Mouse (Mus musculus) midbrain, embryonic 13.5 days (tissue): ENCODE measurements around the gene Grk5. TPM values are rescaled to one million over a fixed set of nuclear protein-coding genes. Genes with fewer than 3 reads are reported as not detected.

Source experiments
- ATAC-seq: fragments of 200-750 bp; cut with Nextera tagmentation; 2 replicates; pipeline ENCODE4 v1.8.0; 2017; ENCODE audit warnings: mild to moderate bottlenecking, moderate TSS enrichment, moderate library complexity
- H3K27ac ChIP-seq: fragments of 300-500 bp; sonication (generic); 2 replicates; pipeline ENCODE4 v1.5.1; 2015; ENCODE audit warnings: inconsistent platforms, mild to moderate bottlenecking, moderate library complexity
- H3K27me3 ChIP-seq: fragments of 300-500 bp; sonication (generic); 2 replicates; pipeline ENCODE4 v1.6.1; 2015; ENCODE audit warnings: mild to moderate bottlenecking, inconsistent platforms
- H3K36me3 ChIP-seq: fragments of 300-500 bp; sonication (generic); 2 replicates; pipeline ENCODE4 v1.6.1; 2015; ENCODE audit warnings: mild to moderate bottlenecking, inconsistent platforms
- H3K4me1 ChIP-seq: fragments of 300-500 bp; sonication (generic); replicated peaks from 2 replicates; pipeline ENCODE4 v1.6.1; 2015; ENCODE audit warnings: inconsistent platforms
- H3K4me2 ChIP-seq: fragments of 300-500 bp; sonication (generic); replicated peaks from 2 replicates; pipeline ENCODE4 v1.6.1; 2015; ENCODE audit warnings: moderate library complexity, mild to moderate bottlenecking, inconsistent platforms
- H3K4me3 ChIP-seq: fragments of 300-500 bp; sonication (generic); replicated peaks from 2 replicates; pipeline ENCODE4 v1.5.1; 2015; ENCODE audit warnings: mild to moderate bottlenecking, inconsistent platforms
- H3K9ac ChIP-seq: fragments of 300-500 bp; sonication (generic); replicated peaks from 2 replicates; pipeline ENCODE4 v1.6.1; 2015; ENCODE audit warnings: mild to moderate bottlenecking, inconsistent platforms
- H3K9me3 ChIP-seq: fragments of 300-500 bp; sonication (generic); 2 replicates; pipeline ENCODE4 v1.6.1; 2016; ENCODE audit warnings: mild to moderate bottlenecking, inconsistent platforms
- WGBS: fragments of 180-500 bp; shearing (Covaris S2); methylation state at CpG from one replicate; pipeline ENCODE4 v1.1.7; 2015; 5-methylcytosine and 5-hydroxymethylcytosine counted together
- polyA plus RNA-seq: library from polyadenylated mRNA; unstranded; fragments of >200 nt; fragmentation: Nextera tagmentation; extraction: Ambion mirVana; gene quantifications from 2 replicates; pipeline ENCODE4 v1.2.1, GENCODE M21; 2015

The Grk5 gene
- polyA plus RNA-seq, 1 experiment from 2014 or later, result 2.7 TPM

DNA sequence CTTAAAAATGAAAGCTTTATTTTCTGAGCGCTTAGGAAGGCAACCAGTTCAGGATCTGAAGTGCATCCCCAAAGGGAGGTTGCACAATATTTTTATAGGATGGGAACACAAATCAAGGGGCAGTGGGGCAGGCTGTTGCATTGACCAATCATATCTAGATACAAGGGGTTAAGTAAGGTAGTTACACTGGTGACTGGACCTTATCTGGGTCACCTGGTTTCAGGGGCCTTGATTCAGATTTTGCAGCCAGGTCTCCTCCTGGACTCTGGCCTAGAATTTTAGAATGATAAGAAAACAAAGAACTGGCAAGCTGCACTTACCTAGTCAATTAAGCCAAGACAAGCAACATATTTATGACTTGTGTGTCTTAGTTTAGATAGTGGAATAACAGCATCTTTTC is 161.6 kb downstream of the Grk5 start:
- Histone ChIP-seq H3K9ac (no peak overlapping the region), H3K36me3 (no peaks in the 10 kb centered on the region), H3K4me2 (no peak overlapping the region), H3K4me3 (no peak overlapping the region), H3K4me1 (no peaks in the 10 kb centered on the region), H3K27ac (no peak overlapping the region), H3K9me3 (no peaks in the 10 kb centered on the region), H3K27me3 (no peaks in the 10 kb centered on the region)
- 95% methylated on average over 1 of the region's 1 CpGs for WGBS
- ATAC-seq, result no peak

- no peak for ATAC-seq
- H3K4me1 ChIP-seq, result 0 out of 2 replicates have a peak, but pooled peaks cover 2% of the 10 kb centered on the region
- H3K27ac ChIP-seq, result no peak overlapping the region
- H3K27me3 ChIP-seq, result no peaks in the 10 kb centered on the region
- no peak overlapping the region for H3K4me3 ChIP-seq
- H3K36me3 ChIP-seq, result no peaks in the 10 kb centered on the region
- no peak overlapping the region for H3K9ac ChIP-seq
- H3K4me2 ChIP-seq, result no peak overlapping the region
- H3K9me3 ChIP-seq, result no peaks in the 10 kb centered on the region
These were observed 162.5 kb downstream of the Grk5 start for GRCm38 (mm10) chr19:61052008-61052407.

DNA sequence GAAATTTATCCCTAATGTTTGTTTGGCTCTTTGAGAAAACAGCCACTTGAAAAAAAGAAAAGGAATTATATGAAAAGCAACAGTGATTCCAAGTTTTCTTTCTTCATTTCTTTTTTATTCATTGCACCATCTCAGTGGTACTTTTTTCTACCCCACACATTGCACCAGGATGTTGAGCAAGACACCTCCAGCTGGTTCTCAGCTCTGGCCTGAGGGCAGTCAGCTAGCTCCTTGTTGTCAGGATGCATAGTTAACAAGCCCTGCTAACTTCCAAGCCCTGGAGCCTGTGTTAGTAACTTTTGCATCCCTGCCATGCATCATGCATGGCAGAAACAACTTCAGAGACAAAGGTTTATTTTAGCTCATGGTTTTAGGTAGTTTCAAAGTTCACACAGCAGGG is 163.2 kb downstream of the Grk5 start:
- no peaks in the 10 kb centered on the region for H3K27me3 ChIP-seq
- H3K36me3 ChIP-seq, result no peaks in the 10 kb centered on the region
- 0 out of 2 replicates have a peak, but pooled peaks cover 4% of the 10 kb centered on the region for H3K4me1 ChIP-seq
- no peak overlapping the region for H3K4me3 ChIP-seq
- no peak overlapping the region for H3K4me2 ChIP-seq
- H3K9ac ChIP-seq, result no peak overlapping the region
- H3K9me3 ChIP-seq, result no peaks in the 10 kb centered on the region
- no peak overlapping the region for H3K27ac ChIP-seq
- no peak for ATAC-seq

DNA sequence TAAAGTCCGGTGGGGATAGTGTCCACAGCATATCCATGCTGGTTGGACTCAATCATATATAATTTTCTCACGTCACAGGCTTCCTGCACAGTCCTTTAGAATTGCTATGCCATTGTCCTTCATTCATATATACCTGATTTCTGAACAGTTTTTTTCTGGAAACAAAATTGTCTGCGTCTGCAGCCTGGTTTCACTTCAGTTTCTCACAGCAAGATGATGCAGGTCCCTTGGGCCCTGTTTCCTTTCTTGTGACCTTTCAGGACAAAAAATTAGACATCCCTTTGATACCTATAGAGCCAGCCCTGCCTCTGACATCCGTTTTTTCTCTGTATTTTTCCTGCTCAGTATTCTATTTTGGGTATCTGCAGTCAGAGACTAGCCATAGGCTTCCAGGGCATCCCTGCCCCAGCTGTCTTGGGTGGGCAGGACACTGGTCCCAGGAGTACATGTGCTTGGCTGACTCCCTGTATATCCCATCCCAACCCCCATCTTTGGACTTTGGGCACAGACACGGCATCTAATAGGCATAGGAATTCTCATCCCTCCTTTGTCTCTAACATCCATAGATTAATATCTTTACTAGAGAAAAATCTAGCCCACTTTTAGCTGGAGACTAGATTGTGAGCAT is 167.3 kb downstream of the Grk5 start:
- no peak overlapping the region for H3K4me2 ChIP-seq
- no peak overlapping the region for H3K27ac ChIP-seq
- WGBS, result 83% methylated on average over 5 of the region's 5 CpGs
- H3K27me3 ChIP-seq, result no peaks in the 10 kb centered on the region
- no peak overlapping the region for H3K9ac ChIP-seq
- 0 out of 2 replicates have a peak, but pooled peaks cover 4% of the 10 kb centered on the region for H3K4me1 ChIP-seq
- no peak overlapping the region for H3K4me3 ChIP-seq
- no peaks in the 10 kb centered on the region for H3K9me3 ChIP-seq
- ATAC-seq, result no peak
- no peaks in the 10 kb centered on the region for H3K36me3 ChIP-seq

- H3K4me2 ChIP-seq, result no peak overlapping the region
- 42% methylated on average over 3 of the region's 3 CpGs for whole genome bisulfite sequencing
These were observed 168.0 kb downstream of the Grk5 start for GRCm38 (mm10) chr19:61057581-61057980.

DNA sequence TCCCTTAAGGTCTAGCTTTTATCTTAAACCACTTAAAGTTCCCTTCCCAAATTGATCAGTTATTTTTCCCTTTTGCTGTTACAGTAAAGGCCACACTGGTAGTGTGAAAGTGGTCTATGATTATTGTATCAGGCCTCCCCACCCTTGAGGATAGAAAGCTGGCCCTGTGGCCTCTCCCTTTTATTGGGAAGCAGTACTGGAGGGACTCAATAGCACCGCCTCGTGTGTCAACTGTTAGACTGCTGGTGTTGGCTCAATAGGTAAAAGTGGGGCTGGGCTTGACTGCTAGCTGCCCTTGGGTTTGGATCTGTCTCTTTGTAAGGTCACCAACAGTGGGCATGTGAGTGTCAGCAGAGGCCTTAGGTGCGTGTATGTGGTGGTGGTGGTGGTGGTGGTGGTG is 174.8 kb downstream of the Grk5 start:
- Histone ChIP-seq H3K36me3 (no peaks in the 10 kb centered on the region), H3K27me3 (no peaks in the 10 kb centered on the region), H3K4me1 (no peaks in the 10 kb centered on the region), H3K9me3 (no peaks in the 10 kb centered on the region), H3K4me2 (no peak overlapping the region), H3K4me3 (no peak overlapping the region), H3K9ac (no peak overlapping the region), H3K27ac (no peak overlapping the region)
- ATAC-seq, result no peak
- WGBS, result 92% methylated on average over 3 of the region's 3 CpGs

More at GRCm38 (mm10) chr19:61057581-61057980, 168.0 kb downstream of the Grk5 start:
- H3K27ac ChIP-seq, result no peak overlapping the region
- 0 out of 2 replicates have a peak, but pooled peaks cover 4% of the 10 kb centered on the region for H3K4me1 ChIP-seq
- H3K4me3 ChIP-seq, result no peak overlapping the region
- H3K27me3 ChIP-seq, result no peaks in the 10 kb centered on the region
- ATAC-seq, result no peak
- H3K36me3 ChIP-seq, result no peaks in the 10 kb centered on the region
- no peaks in the 10 kb centered on the region for H3K9me3 ChIP-seq
- no peak overlapping the region for H3K9ac ChIP-seq

- 93% methylated on average over 1 of the region's 1 CpGs for WGBS
- H3K4me2 ChIP-seq, result no peak overlapping the region
These were observed 175.5 kb downstream of the Grk5 start for GRCm38 (mm10) chr19:61065011-61065410.

GRCm38 (mm10) chr19:61078622-61079021 is 189.1 kb downstream of the Grk5 start:
- Histone ChIP-seq H3K27me3 (no peaks in the 10 kb centered on the region), H3K4me3 (no peak overlapping the region), H3K9me3 (no peaks in the 10 kb centered on the region), H3K36me3 (peaks cover 21% of the 10 kb centered on the region; the same call in 1 of the 2 replicates), H3K9ac (no peak overlapping the region), H3K27ac (no peak overlapping the region), H3K4me1 (no peaks in the 10 kb centered on the region), H3K4me2 (no peak overlapping the region)
- 95% methylated on average over 3 of the region's 3 CpGs for WGBS
- no peak for ATAC-seq

More at GRCm38 (mm10) chr19:61065011-61065410, 175.5 kb downstream of the Grk5 start:
- Histone ChIP-seq H3K4me3 (no peak overlapping the region), H3K27ac (no peak overlapping the region), H3K4me1 (no peaks in the 10 kb centered on the region), H3K36me3 (no peaks in the 10 kb centered on the region), H3K9me3 (no peaks in the 10 kb centered on the region), H3K9ac (no peak overlapping the region), H3K27me3 (no peaks in the 10 kb centered on the region)
- no peak for ATAC-seq

- H3K27ac ChIP-seq, result no peak overlapping the region
- H3K9ac ChIP-seq, result no peak overlapping the region
- no peaks in the 10 kb centered on the region for H3K4me1 ChIP-seq
- no peak for ATAC-seq
- 92% methylated on average over 5 of the region's 5 CpGs for WGBS
- peaks cover 21% of the 10 kb centered on the region; the same call in 1 of the 2 replicates for H3K36me3 ChIP-seq
- H3K4me2 ChIP-seq, result no peak overlapping the region
- no peak overlapping the region for H3K4me3 ChIP-seq
- H3K27me3 ChIP-seq, result no peaks in the 10 kb centered on the region
- H3K9me3 ChIP-seq, result no peaks in the 10 kb centered on the region
These were observed 190.8 kb downstream of the Grk5 start for GRCm38 (mm10) chr19:61080251-61080749.

- H3K4me1 ChIP-seq, result no peaks in the 10 kb centered on the region
- H3K36me3 ChIP-seq, result peaks cover 16% of the 10 kb centered on the region; the same call in 1 of the 2 replicates
- H3K9ac ChIP-seq, result no peak overlapping the region
- no peaks in the 10 kb centered on the region for H3K27me3 ChIP-seq
- no peak overlapping the region for H3K27ac ChIP-seq
- no peak overlapping the region for H3K4me3 ChIP-seq
- no peaks in the 10 kb centered on the region for H3K9me3 ChIP-seq
- ATAC-seq, result no peak
- H3K4me2 ChIP-seq, result no peak overlapping the region
- 92% methylated on average over 8 of the region's 8 CpGs for WGBS
These were observed 193.5 kb downstream of the Grk5 start for GRCm38 (mm10) chr19:61083006-61083405.

DNA sequence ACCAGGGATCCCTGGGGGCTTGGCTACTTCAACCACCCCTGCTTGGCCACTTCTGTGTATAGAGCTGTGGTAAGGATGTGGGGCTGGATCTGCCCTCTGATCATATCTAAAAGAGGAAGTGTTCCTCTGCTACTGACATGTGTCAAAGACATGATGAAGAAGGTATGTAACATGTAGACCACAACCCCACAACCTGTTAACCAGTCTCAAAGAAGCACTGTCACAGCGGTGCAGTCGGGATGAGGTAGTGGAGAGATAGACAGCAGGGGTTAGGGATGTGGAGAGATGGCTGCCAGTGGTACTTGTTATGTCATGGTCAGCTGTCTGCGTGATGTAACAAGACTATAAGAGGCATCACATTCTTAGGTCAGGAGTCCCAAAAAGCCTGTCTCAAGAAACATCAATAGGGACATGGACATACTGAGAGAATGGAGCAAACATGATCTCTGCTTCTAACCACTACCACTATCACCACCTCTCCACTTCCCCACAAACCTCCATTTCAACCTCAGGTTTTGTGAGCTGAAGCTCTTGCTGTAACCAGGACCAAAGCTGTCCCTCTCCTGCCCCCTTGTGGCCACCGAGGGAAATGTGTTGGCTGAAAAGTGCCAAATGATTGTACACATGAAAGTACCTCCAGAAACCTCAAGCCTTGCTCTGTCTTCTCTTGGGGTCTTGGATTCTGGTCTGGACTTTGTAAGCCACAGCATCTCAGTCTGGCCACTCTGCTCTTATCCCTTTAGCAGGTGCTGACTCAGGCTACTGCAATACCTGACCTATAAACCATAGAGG is 194.8 kb downstream of the Grk5 start:
- no peaks in the 10 kb centered on the region for H3K27me3 ChIP-seq
- no peak overlapping the region for H3K9ac ChIP-seq
- H3K4me3 ChIP-seq, result no peak overlapping the region
- peaks cover 20% of the 10 kb centered on the region for H3K36me3 ChIP-seq
- no peak overlapping the region for H3K4me2 ChIP-seq
- H3K27ac ChIP-seq, result no peak overlapping the region
- 47% methylated on average over 4 of the region's 4 CpGs for WGBS
- ATAC-seq, result peak; percentile 83
- H3K4me1 ChIP-seq, result no peaks in the 10 kb centered on the region
- no peaks in the 10 kb centered on the region for H3K9me3 ChIP-seq

- Histone ChIP-seq H3K4me3 (no peak overlapping the region), H3K27ac (no peak overlapping the region), H3K9me3 (no peaks in the 10 kb centered on the region), H3K4me1 (no peaks in the 10 kb centered on the region), H3K4me2 (no peak overlapping the region), H3K27me3 (no peaks in the 10 kb centered on the region), H3K36me3 (peaks cover 29% of the 10 kb centered on the region), H3K9ac (no peak overlapping the region)
- WGBS, result 86% methylated on average over 2 of the region's 2 CpGs
- ATAC-seq, result no peak
These were observed 195.7 kb downstream of the Grk5 start for GRCm38 (mm10) chr19:61085217-61085616.
